Mouse (Mus musculus) forebrain, embryonic 14.5 days (tissue): Measurements from ENCODE around the gene Tfb1m. TPM values are rescaled to one million over a fixed set of nuclear protein-coding genes. Genes with fewer than 3 reads are reported as not detected.

Source experiments
- ATAC-seq: fragments of 200-750 bp; cut with Nextera tagmentation; 2 replicates; pipeline ENCODE4 v1.8.0; 2017; ENCODE audit warnings: mild to moderate bottlenecking, moderate library complexity
- DNase-seq: peaks from one replicate; pipeline ENCODE4 v3.0.0-alpha.2; 2015; ENCODE audit warnings: low spot score
- H3K27ac ChIP-seq: fragments of 300-500 bp; sonication (generic); 2 replicates; pipeline ENCODE4 v1.5.1; 2014; ENCODE audit warnings: low read depth, mild to moderate bottlenecking, control low read depth, low read length, moderate library complexity
- H3K27me3 ChIP-seq: fragments of 300-500 bp; sonication (generic); replicated peaks from 2 replicates; pipeline ENCODE4 v1.6.1; 2014; ENCODE audit warnings: low read length, control low read depth, mixed read lengths; ENCODE audit not compliant: control insufficient read depth, insufficient read depth
- H3K36me3 ChIP-seq: fragments of 300-500 bp; sonication (generic); 2 replicates; pipeline ENCODE4 v1.6.1; 2014; ENCODE audit warnings: low read length, control low read depth; ENCODE audit not compliant: control insufficient read depth, insufficient read depth
- H3K4me1 ChIP-seq: fragments of 300-500 bp; sonication (generic); 2 replicates; pipeline ENCODE4 v1.6.1; 2014; ENCODE audit warnings: antibody characterized with exemption, low read length, control low read depth; ENCODE audit not compliant: control insufficient read depth, insufficient read depth
- H3K4me2 ChIP-seq: fragments of 300-500 bp; sonication (generic); 2 replicates; pipeline ENCODE4 v1.6.1; 2014; ENCODE audit warnings: mild to moderate bottlenecking, control low read depth, low read length
- H3K4me3 ChIP-seq: fragments of 300-500 bp; sonication (generic); 2 replicates; pipeline ENCODE4 v1.5.1; 2014; ENCODE audit warnings: low read depth, low read length, control low read depth
- H3K9ac ChIP-seq: fragments of 300-500 bp; sonication (generic); 2 replicates; pipeline ENCODE4 v1.6.1; 2014; ENCODE audit warnings: mild to moderate bottlenecking, low read length, control low read depth, moderate library complexity
- H3K9me3 ChIP-seq: fragments of 300-500 bp; sonication (generic); replicated peaks from 2 replicates; pipeline ENCODE4 v1.6.1; 2016; ENCODE audit warnings: low read length, control low read depth, mixed read lengths; ENCODE audit not compliant: control insufficient read depth
- WGBS: fragments of 180-500 bp; shearing (Covaris S2); extraction: QIAGEN DNeasy Blood & Tissue Kit; methylation state at CpG from one replicate; pipeline ENCODE4 v1.1.7; 2014; 5-methylcytosine and 5-hydroxymethylcytosine counted together
- polyA plus RNA-seq: library from polyadenylated mRNA; unstranded; fragments of >200 nt; fragmentation: Nextera tagmentation; extraction: Ambion mirVana; gene quantifications from 2 replicates; pipeline ENCODE4 v1.2.1, GENCODE M21; 2014

Tfb1m gene
- polyA plus RNA-seq, 1 experiment from 2014 or later = 16.0 TPM

GRCm38 (mm10) chr17:3490216-3490895 is 67.2 kb downstream of the Tfb1m start:
- no peaks in the 10 kb centered on the region for H3K4me1 ChIP-seq
- ATAC-seq (no peak), DNase-seq (no peak)
- no peak overlapping the region for H3K4me3 ChIP-seq
- no peak overlapping the region for H3K9ac ChIP-seq
- 84% methylated on average over 11 of the region's 11 CpGs for WGBS
- no peaks in the 10 kb centered on the region for H3K9me3 ChIP-seq
- H3K4me2 ChIP-seq = no peak overlapping the region
- no peak overlapping the region for H3K27ac ChIP-seq
- no peaks in the 10 kb centered on the region for H3K27me3 ChIP-seq
- H3K36me3 ChIP-seq = peaks cover 5% of the 10 kb centered on the region; the same call in 1 of the 2 replicates

- Histone ChIP-seq H3K27me3 (no peaks in the 10 kb centered on the region), H3K27ac (no peak overlapping the region), H3K4me3 (no peak overlapping the region), H3K9me3 (no peaks in the 10 kb centered on the region), H3K36me3 (peaks cover 5% of the 10 kb centered on the region; the same call in 1 of the 2 replicates), H3K4me1 (no peaks in the 10 kb centered on the region), H3K9ac (no peak overlapping the region), H3K4me2 (no peak overlapping the region)
- 51% methylated on average over 12 of the region's 12 CpGs for WGBS
- peak; percentile 34 for DNase-seq
- peak; percentile 47; the same call in 1 of the 2 replicates for ATAC-seq
Measured at GRCm38 (mm10) chr17:3487721-3488601, 69.6 kb downstream of the Tfb1m start.

GRCm38 (mm10) chr17:3487211-3487610 is 70.4 kb downstream of the Tfb1m start:
- Histone ChIP-seq H3K27ac (no peak overlapping the region), H3K4me3 (no peak overlapping the region), H3K9me3 (no peaks in the 10 kb centered on the region), H3K9ac (no peak overlapping the region), H3K36me3 (peaks cover 5% of the 10 kb centered on the region; the same call in 1 of the 2 replicates), H3K4me1 (peaks cover 2% of the 10 kb centered on the region; the same call in 1 of the 2 replicates), H3K27me3 (no peaks in the 10 kb centered on the region), H3K4me2 (no peak overlapping the region)
- ATAC-seq = no peak
- no peak for DNase-seq
- WGBS = 97% methylated on average over 4 of the region's 4 CpGs

GRCm38 (mm10) chr17:3485851-3486250 is 71.7 kb downstream of the Tfb1m start:
- no peaks in the 10 kb centered on the region for H3K9me3 ChIP-seq
- H3K4me1 ChIP-seq = peaks cover 7% of the 10 kb centered on the region
- ATAC-seq (no peak), DNase-seq (no peak)
- no peak overlapping the region for H3K27ac ChIP-seq
- no peak overlapping the region for H3K9ac ChIP-seq
- no peaks in the 10 kb centered on the region for H3K27me3 ChIP-seq
- WGBS = 71% methylated on average over 7 of the region's 7 CpGs
- peaks cover 5% of the 10 kb centered on the region; the same call in 1 of the 2 replicates for H3K36me3 ChIP-seq
- H3K4me2 ChIP-seq = no peak overlapping the region
- no peak overlapping the region for H3K4me3 ChIP-seq

GRCm38 (mm10) chr17:3483091-3483490 is 74.5 kb downstream of the Tfb1m start:
- peak overlapping the region; percentile 49; the same call in 1 of the 2 replicates for H3K27ac ChIP-seq
- ATAC-seq = no peak

GRCm38 (mm10) chr17:3481576-3482575 is 75.7 kb downstream of the Tfb1m start:
- Histone ChIP-seq H3K27ac (peak overlapping the region; percentile 76), H3K9me3 (no peaks in the 10 kb centered on the region), H3K4me1 (peaks cover 7% of the 10 kb centered on the region), H3K36me3 (peaks cover 5% of the 10 kb centered on the region; the same call in 1 of the 2 replicates), H3K9ac (0 out of 2 replicates have a peak overlapping the region, but pooled peaks have one; percentile 0), H3K27me3 (no peaks in the 10 kb centered on the region), H3K4me2 (peak overlapping the region; percentile 28), H3K4me3 (no peak overlapping the region)
- WGBS = 48% methylated on average over 7 of the region's 7 CpGs
- DNase-seq (peak; percentile 81), ATAC-seq (peak; percentile 83)

More at GRCm38 (mm10) chr17:3483091-3483490, 74.5 kb downstream of the Tfb1m start:
- Histone ChIP-seq H3K27me3 (no peaks in the 10 kb centered on the region), H3K9me3 (no peaks in the 10 kb centered on the region), H3K4me3 (0 out of 2 replicates have a peak overlapping the region, but pooled peaks have one; percentile 4), H3K4me1 (peaks cover 7% of the 10 kb centered on the region), H3K9ac (no peak overlapping the region; the same call in 1 of the 2 replicates), H3K36me3 (peaks cover 5% of the 10 kb centered on the region; the same call in 1 of the 2 replicates), H3K4me2 (peak overlapping the region; percentile 28)
- WGBS = 83% methylated on average over 8 of the region's 8 CpGs
- DNase-seq = no peak

GRCm38 (mm10) chr17:3476546-3476945 is 81.0 kb downstream of the Tfb1m start:
- ATAC-seq (no peak), DNase-seq (no peak)
- no peak overlapping the region for H3K27ac ChIP-seq
- H3K4me3 ChIP-seq = no peak overlapping the region
- no peak overlapping the region for H3K9ac ChIP-seq
- no peaks in the 10 kb centered on the region for H3K27me3 ChIP-seq
- H3K4me2 ChIP-seq = no peak overlapping the region
- peaks cover 1% of the 10 kb centered on the region; the same call in 1 of the 2 replicates for H3K4me1 ChIP-seq
- no peaks in the 10 kb centered on the region for H3K36me3 ChIP-seq
- no peaks in the 10 kb centered on the region for H3K9me3 ChIP-seq
- 72% methylated on average over 2 of the region's 2 CpGs for WGBS

GRCm38 (mm10) chr17:3472018-3472417 is 85.6 kb downstream of the Tfb1m start:
- WGBS = 83% methylated on average over 6 of the region's 6 CpGs

More at GRCm38 (mm10) chr17:3472018-3472417, 85.6 kb downstream of the Tfb1m start:
- no peak overlapping the region for H3K9ac ChIP-seq
- H3K9me3 ChIP-seq = no peaks in the 10 kb centered on the region
- DNase-seq (no peak), ATAC-seq (no peak)
- no peak overlapping the region for H3K4me2 ChIP-seq
- H3K36me3 ChIP-seq = no peaks in the 10 kb centered on the region
- no peaks in the 10 kb centered on the region for H3K27me3 ChIP-seq
- H3K4me1 ChIP-seq = no peaks in the 10 kb centered on the region
- no peak overlapping the region for H3K27ac ChIP-seq
- no peak overlapping the region for H3K4me3 ChIP-seq
